Mouse (Mus musculus): Measurements from ENCODE around the gene Aspscr1. TPM values are rescaled to one million over a fixed set of nuclear protein-coding genes. Genes with fewer than 3 reads are reported as not detected.

Aspscr1 gene
- polyA plus RNA-seq, 1 experiment: 183 TPM

GRCm38 (mm10) chr11:120710672-120711071 is 37.9 kb downstream of the Aspscr1 start:
- Histone ChIP-seq H3K4me1 (replicated peaks; ENCODE audit: control insufficient read depth, insufficient read depth, low read length) (peaks cover 15% of the 10 kb centered on the region), H3K4me3 (ENCODE audit: control insufficient read depth, insufficient read depth, low read length) (no peak overlapping the region), H3K36me3 (ENCODE audit: control insufficient read depth, insufficient read depth, low read length) (no peaks in the 10 kb centered on the region), H3K27me3 (ENCODE audit: control insufficient read depth, insufficient read depth, low read length) (no peaks in the 10 kb centered on the region), H3K27ac (ENCODE audit: control insufficient read depth, insufficient read depth, low read length) (no peak overlapping the region)
- TF ChIP-seq POLR2A (IDR thresholded peaks at IDR 0.05; ENCODE audit: control insufficient read depth, extremely low read depth, insufficient read depth, low read length, poor library complexity) (no peak), CTCF (IDR thresholded peaks at IDR 0.05; ENCODE audit: borderline replicate concordance, control insufficient read depth, extremely low read depth, insufficient read depth, low read length, poor library complexity) (no peak)
- DNase-seq: no peak
- WGBS: 92% methylated on average over 5 of the region's 5 CpGs

GRCm38 (mm10) chr11:120711980-120712604 is 39.3 kb downstream of the Aspscr1 start:
- no peaks in the 10 kb centered on the region for H3K36me3 ChIP-seq (ENCODE audit: control insufficient read depth, insufficient read depth, low read length)
- H3K4me3 ChIP-seq (ENCODE audit: control insufficient read depth, insufficient read depth, low read length): no peak overlapping the region
- no peak for TF ChIP-seq POLR2A (IDR thresholded peaks at IDR 0.05; ENCODE audit: control insufficient read depth, extremely low read depth, insufficient read depth, low read length, poor library complexity)
- TF ChIP-seq CTCF (IDR thresholded peaks at IDR 0.05; ENCODE audit: borderline replicate concordance, control insufficient read depth, extremely low read depth, insufficient read depth, low read length, poor library complexity): no peak

GRCm38 (mm10) chr11:120712771-120713568 is 40.2 kb downstream of the Aspscr1 start:
- no peak for TF ChIP-seq POLR2A (IDR thresholded peaks at IDR 0.05; ENCODE audit: control insufficient read depth, extremely low read depth, insufficient read depth, low read length, poor library complexity)
- TF ChIP-seq CTCF (IDR thresholded peaks at IDR 0.05; ENCODE audit: borderline replicate concordance, control insufficient read depth, extremely low read depth, insufficient read depth, low read length, poor library complexity): peak; percentile 92
- Histone ChIP-seq H3K4me3 (ENCODE audit: control insufficient read depth, insufficient read depth, low read length) (peak overlapping the region; percentile 57), H3K27me3 (ENCODE audit: control insufficient read depth, insufficient read depth, low read length) (no peaks in the 10 kb centered on the region), H3K4me1 (replicated peaks; ENCODE audit: control insufficient read depth, insufficient read depth, low read length) (peaks cover 15% of the 10 kb centered on the region), H3K36me3 (ENCODE audit: control insufficient read depth, insufficient read depth, low read length) (no peaks in the 10 kb centered on the region), H3K27ac (ENCODE audit: control insufficient read depth, insufficient read depth, low read length) (no peak overlapping the region)
- under 1% methylated on average over 38 of the region's 38 CpGs for WGBS
- peak; percentile 60 for DNase-seq

More at GRCm38 (mm10) chr11:120711980-120712604, 39.3 kb downstream of the Aspscr1 start:
- DNase-seq: no peak
- H3K27ac ChIP-seq (ENCODE audit: control insufficient read depth, insufficient read depth, low read length): no peak overlapping the region
- H3K27me3 ChIP-seq (ENCODE audit: control insufficient read depth, insufficient read depth, low read length): no peaks in the 10 kb centered on the region
- H3K4me1 ChIP-seq (replicated peaks; ENCODE audit: control insufficient read depth, insufficient read depth, low read length): peaks cover 15% of the 10 kb centered on the region
- 81% methylated on average over 8 of the region's 8 CpGs for WGBS

- Histone ChIP-seq H3K27ac (ENCODE audit: control insufficient read depth, insufficient read depth, low read length) (no peak within 1 kb of the TSS), H3K27me3 (ENCODE audit: control insufficient read depth, insufficient read depth, low read length) (no peaks in the 10 kb centered on the region), H3K4me1 (replicated peaks; ENCODE audit: control insufficient read depth, insufficient read depth, low read length) (peaks cover 15% of the 10 kb centered on the region), H3K36me3 (ENCODE audit: control insufficient read depth, insufficient read depth, low read length) (no peaks in the 10 kb centered on the region), H3K4me3 (ENCODE audit: control insufficient read depth, insufficient read depth, low read length) (peak within 1 kb of the TSS; percentile 60)
- peak; percentile 98 for DNase-seq
- TF ChIP-seq POLR2A (IDR thresholded peaks at IDR 0.05; ENCODE audit: control insufficient read depth, extremely low read depth, insufficient read depth, low read length, poor library complexity) (no peak; the same call in none of the 2 replicates), CTCF (IDR thresholded peaks at IDR 0.05; ENCODE audit: borderline replicate concordance, control insufficient read depth, extremely low read depth, insufficient read depth, low read length, poor library complexity) (no peak)
- 1% methylated on average over 53 of the region's 53 CpGs for WGBS
These were observed 41.1 kb downstream of the Aspscr1 start, which contains the start of the genes Cenpx and Lrrc45 for GRCm38 (mm10) chr11:120713580-120714518. TSS of gene Cenpx (minus strand) at chr11:120713738. TSS of gene Lrrc45 (plus strand) at chr11:120713925.

- H3K27me3 ChIP-seq (ENCODE audit: control insufficient read depth, insufficient read depth, low read length): no peaks in the 10 kb centered on the region
- no peak overlapping the region for H3K27ac ChIP-seq (ENCODE audit: control insufficient read depth, insufficient read depth, low read length)
- no peaks in the 10 kb centered on the region for H3K36me3 ChIP-seq (ENCODE audit: control insufficient read depth, insufficient read depth, low read length)
- TF ChIP-seq POLR2A (IDR thresholded peaks at IDR 0.05; ENCODE audit: control insufficient read depth, extremely low read depth, insufficient read depth, low read length, poor library complexity) (no peak), CTCF (IDR thresholded peaks at IDR 0.05; ENCODE audit: borderline replicate concordance, control insufficient read depth, extremely low read depth, insufficient read depth, low read length, poor library complexity) (no peak)
- H3K4me3 ChIP-seq (ENCODE audit: control insufficient read depth, insufficient read depth, low read length): peak overlapping the region; percentile 60
- DNase-seq: no peak
- peaks cover 15% of the 10 kb centered on the region for H3K4me1 ChIP-seq (replicated peaks; ENCODE audit: control insufficient read depth, insufficient read depth, low read length)
- WGBS: 52% methylated on average over 10 of the region's 10 CpGs
These were observed 41.8 kb downstream of the Aspscr1 start for GRCm38 (mm10) chr11:120714546-120714945.

- no peak overlapping the region for H3K4me3 ChIP-seq (ENCODE audit: control insufficient read depth, insufficient read depth, low read length)
- WGBS: 94% methylated on average over 9 of the region's 9 CpGs
- H3K27me3 ChIP-seq (ENCODE audit: control insufficient read depth, insufficient read depth, low read length): no peaks in the 10 kb centered on the region
- no peak for DNase-seq
- no peak for TF ChIP-seq POLR2A (IDR thresholded peaks at IDR 0.05; ENCODE audit: control insufficient read depth, extremely low read depth, insufficient read depth, low read length, poor library complexity)
- H3K4me1 ChIP-seq (replicated peaks; ENCODE audit: control insufficient read depth, insufficient read depth, low read length): peaks cover 15% of the 10 kb centered on the region
- H3K27ac ChIP-seq (ENCODE audit: control insufficient read depth, insufficient read depth, low read length): no peak overlapping the region
- H3K36me3 ChIP-seq (ENCODE audit: control insufficient read depth, insufficient read depth, low read length): no peaks in the 10 kb centered on the region
These were observed 42.4 kb downstream of the Aspscr1 start for GRCm38 (mm10) chr11:120715131-120715530.

All from thymus, adult 2 months (tissue).